Mouse (Mus musculus) testis, postnatal 10 days (tissue): ENCODE results near the gene Chchd6.

Experiments used
- DNase-seq: peaks from one replicate; pipeline ENCODE4 v3.0.0; 2021; ENCODE audit warnings: low spot score

The Chchd6 gene

GRCm38 (mm10) chr6:89595018-89595776 is at the start of gene Chchd6:
TSS of gene Chchd6 (minus strand) at chr6:89595652.
- DNase-seq = peak; percentile 96

- peak; percentile 97 for DNase-seq
Measured at GRCm38 (mm10) chr6:89644271-89645075, 49.0 kb upstream of the Chchd6 start.

GRCm38 (mm10) chr6:89643798-89644270 is 48.4 kb upstream of the Chchd6 start, which contains the start of gene Txnrd3:
TSS of gene Txnrd3 (plus strand) at chr6:89643988.
- DNase-seq = peak; percentile 98

- DNase-seq = peak; percentile 78
Measured at GRCm38 (mm10) chr6:89639025-89639424, 43.6 kb upstream of the Chchd6 start.

GRCm38 (mm10) chr6:89637977-89638376 is 42.5 kb upstream of the Chchd6 start:
- DNase-seq = no peak

GRCm38 (mm10) chr6:89634400-89634799 is 38.9 kb upstream of the Chchd6 start:
- DNase-seq = no peak

GRCm38 (mm10) chr6:89633115-89633514 is 37.7 kb upstream of the Chchd6 start:
- DNase-seq = no peak

- peak; percentile 85 for DNase-seq
Measured at GRCm38 (mm10) chr6:89631809-89632562, 36.5 kb upstream of the Chchd6 start.

GRCm38 (mm10) chr6:89628045-89628785 is 32.8 kb upstream of the Chchd6 start:
- DNase-seq = no peak

- DNase-seq = no peak
Measured at GRCm38 (mm10) chr6:89622647-89623046, 27.2 kb upstream of the Chchd6 start.

- no peak for DNase-seq
Measured at GRCm38 (mm10) chr6:89615373-89615755, 19.9 kb upstream of the Chchd6 start.

GRCm38 (mm10) chr6:89614596-89615372 is 19.3 kb upstream of the Chchd6 start:
- DNase-seq = no peak

GRCm38 (mm10) chr6:89614107-89614471 is 18.6 kb upstream of the Chchd6 start:
- no peak for DNase-seq

- DNase-seq = no peak
Measured at GRCm38 (mm10) chr6:89613336-89614106, 18.1 kb upstream of the Chchd6 start.

- DNase-seq = peak; percentile 53
Measured at GRCm38 (mm10) chr6:89607999-89608398, 12.5 kb upstream of the Chchd6 start.

- DNase-seq = no peak
Measured at GRCm38 (mm10) chr6:89606096-89606495, 10.6 kb upstream of the Chchd6 start.

- DNase-seq = no peak
Measured at GRCm38 (mm10) chr6:89596510-89596909, 1.1 kb upstream of the Chchd6 start.

GRCm38 (mm10) chr6:89595777-89596146 is 310 bp upstream of the Chchd6 start:
- DNase-seq = no peak

- no peak for DNase-seq
Measured at GRCm38 (mm10) chr6:89592016-89592415, 3.4 kb downstream of the Chchd6 start.

GRCm38 (mm10) chr6:89591531-89591930 is 3.9 kb downstream of the Chchd6 start:
- no peak for DNase-seq
